ENCODE assay signal across 19 mouse cellular contexts in the genomic region with DNA sequence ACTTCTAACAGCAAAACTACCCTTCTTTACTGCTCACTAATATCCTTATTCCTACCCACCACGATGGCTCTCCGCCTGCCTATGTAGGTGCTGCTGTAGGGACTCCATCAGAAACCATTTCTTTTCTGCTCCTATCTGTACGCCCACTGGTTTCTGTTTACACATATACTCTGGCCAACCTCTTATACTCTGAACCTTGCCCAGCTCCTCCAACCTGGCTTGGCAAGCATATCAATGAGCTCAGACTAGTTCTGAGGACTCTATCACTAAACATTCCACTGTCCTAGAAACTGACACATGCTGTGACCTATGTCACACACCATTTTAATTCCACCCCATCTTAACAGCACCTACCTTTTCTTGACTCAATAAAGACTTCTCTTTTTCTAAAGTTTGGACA. TPM values are rescaled to one million over a fixed set of nuclear protein-coding genes. Genes with fewer than 3 reads are reported as not detected.
DNase-seq lines count a peak whose midpoint lies in the region; ATAC-seq and TF ChIP-seq lines count a peak whose summit lies in the region.
"Had no signal": no experiment of that assay in that cellular context is flagged by ENCODE, and none has a peak within 500 bp of the region (broad histone marks: within the 10 kb centered on the region; RNA-seq: fewer than 3 reads in every experiment).

No protein-coding gene starts in this region.

- no peak overlapping the region for H3K4me3 ChIP-seq in kidney, adult 2 months (ENCODE audit: insufficient read depth, low read depth, low read length)
- no peak overlapping the region for H3K4me3 ChIP-seq in lung, adult 2 months (replicated peaks; ENCODE audit: extremely low read depth, low read depth, low read length)
- no peak overlapping the region for H3K4me3 ChIP-seq in liver, embryonic 16.5 days (ENCODE audit: low read depth, low read length)
- H3K4me3 ChIP-seq: embryonic facial prominence, embryonic 12.5 days; heart, embryonic 15.5 days; limb, embryonic 15.5 days; myocyte had no signal

- peak; percentile 86 for ATAC-seq in liver, embryonic 16.5 days (ENCODE audit: low read depth)
- ATAC-seq: activated CD4-positive, CD25-positive, alpha-beta regulatory T cell, adult 4 months; forebrain, postnatal 0 days had no signal

- no peak for TF ChIP-seq POLR2A in kidney, adult 2 months (IDR thresholded peaks at IDR 0.05; ENCODE audit: low read depth, low read length)
- TF ChIP-seq POLR2A in lung, adult 2 months (IDR thresholded peaks at IDR 0.05; ENCODE audit: borderline replicate concordance, extremely low read depth, low read depth, low read length) = no peak

- peaks cover 7% of the 10 kb centered on the region for H3K36me3 ChIP-seq in kidney, adult 2 months (ENCODE audit: control insufficient read depth, insufficient read depth, low read length)
- H3K36me3 ChIP-seq in liver, embryonic 16.5 days (ENCODE audit: control insufficient read depth, insufficient read depth) = peaks cover 24% of the 10 kb centered on the region

- no peaks in the 10 kb centered on the region for H3K9me3 ChIP-seq in liver, embryonic 16.5 days (replicated peaks; ENCODE audit: control insufficient read depth, low read length)
- H3K9me3 ChIP-seq: embryonic facial prominence, embryonic 12.5 days; heart, embryonic 15.5 days; limb, embryonic 15.5 days had no signal

- no peaks in the 10 kb centered on the region for H3K27me3 ChIP-seq in kidney, adult 2 months (replicated peaks; ENCODE audit: control insufficient read depth, insufficient read depth, low read length)
- no peaks in the 10 kb centered on the region for H3K27me3 ChIP-seq in liver, embryonic 16.5 days (ENCODE audit: control insufficient read depth, insufficient read depth, low read depth, low read length)
- H3K27me3 ChIP-seq: embryonic facial prominence, embryonic 12.5 days; heart, embryonic 15.5 days; limb, embryonic 15.5 days had no signal

- peak; percentile 62 for DNase-seq in kidney, adult 2 months
- DNase-seq in kidney, postnatal 10 days = no peak
- DNase-seq in lung, postnatal 36 days = peak; percentile 44
- DNase-seq in lung, adult 2 months = no peak
- DNase-seq in gastrocnemius, adult 8-10 months (ENCODE audit: low spot score in 2 of 2) = no peak
- no peak for DNase-seq in embryo, embryonic 9.5 days (ENCODE audit: extremely low spot score)
- DNase-seq: adrenal gland, postnatal 14 days; cerebellum, adult 18-20 months; forebrain, postnatal 0 days; layer of hippocampus, postnatal 36 days; midbrain, embryonic 14.5 days; thymus, adult 2 months had no signal

- TF ChIP-seq CTCF in kidney, adult 2 months (conservative IDR thresholded peaks at IDR 0.05; ENCODE audit: insufficient read depth, insufficient read length, low read depth, low read length) = no peak
- no peak for TF ChIP-seq CTCF in lung, adult 2 months (IDR thresholded peaks at IDR 0.05; ENCODE audit: insufficient read depth, low read length)

- H3K4me1 ChIP-seq in kidney, adult 2 months (ENCODE audit: control insufficient read depth, insufficient read depth, low read length) = no peaks in the 10 kb centered on the region
- no peaks in the 10 kb centered on the region for H3K4me1 ChIP-seq in lung, adult 2 months (ENCODE audit: control insufficient read depth, insufficient read depth, low read length)
- no peaks in the 10 kb centered on the region for H3K4me1 ChIP-seq in liver, embryonic 16.5 days (ENCODE audit: control insufficient read depth, low read depth, low read length)
- H3K4me1 ChIP-seq: embryonic facial prominence, embryonic 12.5 days; heart, embryonic 15.5 days; limb, embryonic 15.5 days had no signal

- no peak overlapping the region for H3K9ac ChIP-seq in liver, embryonic 16.5 days (ENCODE audit: low read depth, low read length)
- H3K9ac ChIP-seq: embryonic facial prominence, embryonic 12.5 days; forebrain, postnatal 0 days; heart, embryonic 15.5 days; hindbrain, embryonic 14.5 days; limb, embryonic 15.5 days had no signal

- WGBS in kidney, adult 2 months = 83% methylated on average over 3 of the region's 3 CpGs
- 75% methylated on average over 3 of the region's 3 CpGs for WGBS in lung, adult 2 months
- 83% methylated on average over 3 of the region's 3 CpGs for WGBS in liver, embryonic 16.5 days (ENCODE audit: insufficient replicate concordance)

- H3K4me2 ChIP-seq in liver, embryonic 16.5 days (ENCODE audit: low read depth, low read length) = no peak overlapping the region
- H3K4me2 ChIP-seq: embryonic facial prominence, embryonic 12.5 days; heart, embryonic 15.5 days; hindbrain, embryonic 14.5 days; limb, embryonic 15.5 days had no signal

- H3K27ac ChIP-seq in kidney, adult 2 months (ENCODE audit: insufficient read depth, low read depth, low read length) = no peak overlapping the region
- no peak overlapping the region for H3K27ac ChIP-seq in liver, embryonic 16.5 days (ENCODE audit: low read length)
- H3K27ac ChIP-seq: embryonic facial prominence, embryonic 12.5 days; heart, embryonic 15.5 days; hindbrain, embryonic 14.5 days; limb, embryonic 15.5 days had no signal

RNA-seq across cellular contexts. Expression of gene Trip11, which starts 23.7 kb away (rescaled TPM):
- 4.0 and 4.2 TPM in 2 replicates for polyA plus RNA-seq in kidney, adult 2 months (2012; rRNA removed)
- polyA plus RNA-seq in lung, adult 2 months (2012; rRNA removed) = 4.2 and 5.1 TPM in 2 replicates
- 7.2 and 7.9 TPM in 2 replicates for polyA plus RNA-seq in liver, embryonic 16.5 days (2015; fragmentation: Nextera tagmentation; extraction: Ambion mirVana)
- total RNA-seq in gastrocnemius, adult 8-10 months (2022) = 10 to 100 TPM; 22.1 to 26.8 (median 23.4) TPM

Comparison
In these comparisons a context has a peak if more than half of its experiments do, and no peak if none do; other contexts are left out.
1. DNase-seq: peak in kidney, adult 2 months (single experiment) and lung, postnatal 36 days (single experiment); none in kidney, postnatal 10 days (single experiment), lung, adult 2 months (single experiment), gastrocnemius, adult 8-10 months (0 of 2) and embryo, embryonic 9.5 days (single experiment).